Mouse (Mus musculus): ENCODE data around the gene Gm10447. TPM values are rescaled to one million over a fixed set of nuclear protein-coding genes. Genes with fewer than 3 reads are reported as not detected.
A peak's percentile ranks its signal among the peaks of the same experiment; 100 is the strongest.
"Not testable (repeated sequence)": the region's sequence is repeated elsewhere in the genome, so short reads cannot be mapped to it uniquely, and the experiment has no call there.

The Gm10447 gene
- polyA plus RNA-seq, 1 experiment from 2014 or later = 0.10 TPM

DNA sequence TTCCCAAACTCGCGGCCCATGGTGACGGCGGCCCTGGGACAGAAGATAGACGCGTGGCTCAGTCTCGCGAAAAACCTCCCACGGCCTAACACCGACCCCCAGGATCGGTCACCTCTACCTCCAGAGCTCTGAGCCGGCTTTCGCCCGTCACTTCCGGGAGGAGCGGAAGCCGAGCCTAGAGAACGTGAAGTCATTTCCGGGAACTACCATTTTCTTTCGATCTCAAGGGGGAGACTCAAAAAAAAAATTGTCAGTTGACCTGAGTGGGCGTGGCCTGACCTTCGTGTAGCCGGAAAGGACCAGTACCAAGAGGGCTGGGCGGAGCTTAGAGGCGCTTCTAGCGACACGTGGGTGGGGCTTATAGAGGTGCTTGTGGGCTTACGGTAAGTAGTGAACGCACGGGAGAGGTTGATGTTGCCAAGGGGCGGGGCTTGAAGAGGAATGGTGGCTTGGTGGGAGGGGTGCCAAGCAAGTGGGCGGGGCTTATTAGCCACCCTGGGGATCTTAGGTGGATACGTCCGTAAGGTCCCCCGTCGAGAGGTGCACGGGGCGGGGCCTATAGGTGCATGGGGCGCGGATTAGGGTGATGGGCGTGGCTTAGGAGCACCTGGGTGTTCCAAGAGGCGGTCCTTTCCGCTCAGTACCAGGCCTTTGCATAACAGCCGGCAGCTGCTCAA is 26.1 kb downstream of the Gm10447 start, which contains the start of the genes Uqcrq and Gdf9:
Gene Uqcrq, minus strand, starts transcription at position 162 of the 677 bp plus-strand sequence.
Gene Gdf9, plus strand, starts transcription at position 354 of the 677 bp plus-strand sequence.
- Histone ChIP-seq H3K9ac (peak within 1 kb of the TSS; percentile 70), H3K4me2 (peak within 1 kb of the TSS; percentile 84), H3K36me3 (peaks cover 9% of the 10 kb centered on the region), H3K4me3 (peak within 1 kb of the TSS; percentile 89), H3K9me3 (no peaks in the 10 kb centered on the region), H3K4me1 (peaks cover 20% of the 10 kb centered on the region), H3K27me3 (no peaks in the 10 kb centered on the region), H3K27ac (peak within 1 kb of the TSS; percentile 75)
- peak; percentile 95 for ATAC-seq (ENCODE audit: insufficient number of reproducible peaks, low FRiP score, low TSS enrichment, low read depth)
- under 1% methylated on average over 44 of the region's 44 CpGs for WGBS

DNA sequence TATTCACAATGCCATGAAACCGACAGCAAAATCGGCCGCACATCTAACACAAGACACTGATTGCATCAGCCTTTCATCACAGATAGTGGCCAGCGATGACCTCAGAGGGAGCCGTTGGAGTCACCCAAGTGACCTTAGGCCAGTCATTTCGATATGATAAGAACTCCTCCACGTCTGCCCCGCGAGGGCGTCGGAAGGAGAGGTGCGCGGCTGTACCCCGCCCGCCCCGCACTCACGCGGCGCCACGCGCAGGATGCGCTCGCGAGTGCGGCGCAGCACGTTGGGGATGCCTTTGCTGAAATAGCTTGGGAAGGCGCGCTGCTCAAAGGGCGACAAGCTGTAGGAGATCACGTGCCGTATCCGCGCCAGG is 26.6 kb downstream of the Gm10447 start:
- Histone ChIP-seq H3K4me1 (peaks cover 20% of the 10 kb centered on the region), H3K9ac (peak overlapping the region; percentile 70), H3K4me3 (peak overlapping the region; percentile 89), H3K4me2 (peak overlapping the region; percentile 84), H3K27me3 (no peaks in the 10 kb centered on the region), H3K9me3 (no peaks in the 10 kb centered on the region), H3K36me3 (peaks cover 9% of the 10 kb centered on the region), H3K27ac (peak overlapping the region; percentile 75)
- WGBS = under 1% methylated on average over 34 of the region's 34 CpGs
- peak; percentile 32; the same call in 1 of the 2 replicates for ATAC-seq (ENCODE audit: insufficient number of reproducible peaks, low FRiP score, low TSS enrichment, low read depth)

DNA sequence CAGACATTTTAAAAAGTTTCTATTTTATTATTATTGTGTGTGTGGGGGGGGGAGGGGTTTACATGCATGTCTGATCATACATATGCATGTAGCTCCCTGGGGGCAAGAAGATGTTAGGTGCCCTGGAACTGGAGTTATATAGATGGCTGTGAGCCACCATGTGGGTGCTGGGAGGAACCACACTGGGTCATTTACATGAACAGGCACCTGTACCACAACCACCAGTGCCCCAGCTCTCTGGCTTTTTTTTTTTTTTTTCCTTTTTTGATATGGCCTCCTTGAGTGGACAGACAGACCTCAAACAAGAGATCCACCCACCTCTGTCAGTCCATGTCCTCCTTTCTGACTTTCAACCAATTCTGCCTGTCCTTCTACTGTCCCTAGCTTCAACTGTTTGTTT is 27.7 kb downstream of the Gm10447 start:
- Histone ChIP-seq H3K4me1 (peaks cover 20% of the 10 kb centered on the region), H3K27ac (no peak overlapping the region), H3K9ac (no peak overlapping the region), H3K27me3 (no peaks in the 10 kb centered on the region), H3K36me3 (peaks cover 9% of the 10 kb centered on the region), H3K9me3 (no peaks in the 10 kb centered on the region), H3K4me2 (0 out of 2 replicates have a peak overlapping the region, but pooled peaks have one; percentile 84), H3K4me3 (peak overlapping the region; percentile 89; the same call in 1 of the 2 replicates)
- no peak for ATAC-seq (ENCODE audit: insufficient number of reproducible peaks, low FRiP score, low TSS enrichment, low read depth)

DNA sequence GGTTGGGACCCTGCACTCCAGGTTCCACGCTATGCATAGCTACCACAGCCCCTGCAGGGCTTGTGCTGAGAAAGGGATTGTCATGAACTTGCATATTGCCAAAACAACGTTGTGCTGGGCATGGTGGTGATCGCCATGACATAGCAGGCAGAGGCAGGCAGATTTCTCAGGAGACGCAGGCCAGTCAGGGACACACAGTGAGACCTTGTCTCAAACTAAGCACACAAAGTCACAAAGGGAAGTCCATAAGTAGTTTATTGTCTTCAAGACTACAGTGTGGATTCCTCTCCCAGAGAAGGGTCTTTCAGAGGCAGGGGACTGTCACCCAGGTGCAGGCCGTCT is 28.2 kb downstream of the Gm10447 start:
- Histone ChIP-seq H3K4me2 (no peak overlapping the region), H3K9me3 (no peaks in the 10 kb centered on the region), H3K36me3 (peaks cover 9% of the 10 kb centered on the region), H3K27ac (no peak overlapping the region), H3K27me3 (no peaks in the 10 kb centered on the region), H3K4me1 (peaks cover 20% of the 10 kb centered on the region), H3K4me3 (no peak overlapping the region), H3K9ac (no peak overlapping the region)
- ATAC-seq (ENCODE audit: insufficient number of reproducible peaks, low FRiP score, low TSS enrichment, low read depth) = no peak
- WGBS = 93% methylated on average over 5 of the region's 5 CpGs

DNA sequence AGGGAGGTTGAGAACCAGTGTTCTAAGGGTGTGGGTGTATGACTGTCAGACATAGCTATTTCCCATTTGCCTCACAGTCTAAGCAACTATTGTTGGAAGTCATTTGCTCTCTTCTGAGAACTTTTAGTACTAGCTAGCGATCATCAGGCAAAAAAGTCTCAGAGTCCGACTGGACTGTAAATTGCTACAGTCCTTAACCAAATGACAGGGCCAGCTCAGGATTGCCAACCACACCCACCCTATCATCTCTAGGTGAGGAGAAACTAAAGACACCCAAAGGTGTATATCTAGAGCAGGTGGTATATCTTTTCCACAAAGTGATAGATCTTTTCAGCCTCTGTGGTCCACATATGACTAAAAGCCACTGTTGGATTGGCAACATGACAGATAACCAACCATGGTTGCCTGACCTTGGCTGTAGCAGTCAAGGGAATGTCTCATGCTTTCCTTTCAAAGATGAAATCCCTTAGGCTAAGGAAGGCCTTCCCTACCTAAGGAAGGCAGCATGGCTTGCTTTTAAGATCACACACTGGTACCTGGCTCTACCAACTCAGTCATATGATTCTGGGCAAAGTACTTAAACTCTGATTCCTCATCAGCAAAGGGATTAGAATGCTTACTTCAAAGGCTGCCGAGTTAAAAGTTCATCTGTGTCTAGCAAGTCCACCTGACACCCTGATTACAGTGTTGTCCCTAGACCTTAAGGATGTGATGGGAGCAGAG is 28.8 kb downstream of the Gm10447 start:
- no peak overlapping the region for H3K4me2 ChIP-seq

DNA sequence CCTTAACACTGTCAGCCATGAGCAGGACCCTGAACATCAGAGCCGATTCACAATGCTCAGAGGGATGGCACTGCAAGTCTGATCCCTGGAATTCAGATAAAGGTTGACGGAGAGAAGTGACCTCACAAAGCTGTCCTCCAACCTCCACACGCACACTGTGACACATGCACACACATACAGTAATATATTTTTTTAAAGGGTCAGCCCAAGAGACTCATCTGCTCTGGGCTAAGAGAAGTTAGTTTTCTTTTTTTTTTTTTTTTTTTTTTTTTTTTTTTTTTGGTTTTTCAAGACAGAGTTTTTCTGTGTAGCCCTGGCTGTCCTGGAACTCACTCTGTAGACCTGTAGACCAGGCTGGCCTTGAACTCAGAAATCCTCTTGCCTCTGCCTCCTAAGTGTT is 30.0 kb downstream of the Gm10447 start:
- not testable (repeated sequence) for H3K9ac ChIP-seq; H3K36me3 ChIP-seq; H3K4me2 ChIP-seq; H3K9me3 ChIP-seq; H3K4me3 ChIP-seq; H3K27me3 ChIP-seq; H3K27ac ChIP-seq; ATAC-seq (ENCODE audit: insufficient number of reproducible peaks, low FRiP score, low TSS enrichment, low read depth)
- H3K4me1 ChIP-seq = peaks cover 20% of the 10 kb centered on the region
- WGBS = 82% methylated on average over 3 of the region's 3 CpGs

More for the DNA sequence above, 28.8 kb downstream of the Gm10447 start:
- WGBS = 87% methylated on average over 3 of the region's 3 CpGs
- no peaks in the 10 kb centered on the region for H3K9me3 ChIP-seq
- ATAC-seq (ENCODE audit: insufficient number of reproducible peaks, low FRiP score, low TSS enrichment, low read depth) = no peak
- H3K36me3 ChIP-seq = peaks cover 9% of the 10 kb centered on the region
- no peaks in the 10 kb centered on the region for H3K27me3 ChIP-seq
- H3K4me1 ChIP-seq = peaks cover 20% of the 10 kb centered on the region
- H3K4me3 ChIP-seq = no peak overlapping the region
- no peak overlapping the region for H3K27ac ChIP-seq
- no peak overlapping the region for H3K9ac ChIP-seq

DNA sequence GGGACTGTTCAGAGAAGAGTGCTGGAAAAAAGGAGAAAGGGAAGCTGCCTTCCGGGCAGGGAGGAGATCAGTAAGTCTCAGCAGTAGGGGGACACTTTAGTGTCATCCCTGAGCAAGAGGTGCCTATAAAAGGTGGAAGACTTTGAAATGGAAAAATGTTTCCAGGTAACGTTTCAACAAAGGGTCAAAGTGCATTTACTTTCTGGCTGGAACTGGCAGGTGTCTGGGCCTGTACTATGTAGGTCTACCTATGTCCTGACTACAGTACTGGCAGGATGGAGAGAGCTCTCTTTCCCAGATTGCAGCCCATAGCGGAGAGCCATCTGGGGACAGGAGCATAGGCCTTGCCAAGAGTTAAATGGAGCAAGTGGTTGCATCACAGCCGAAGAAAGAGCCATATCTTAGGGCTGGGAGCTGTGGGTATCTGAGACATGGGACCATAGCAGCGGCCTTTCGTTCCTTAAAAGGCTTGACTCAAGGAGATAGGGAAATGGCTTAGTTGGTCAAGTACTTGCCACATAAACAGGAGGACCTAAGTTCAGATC is 31.1 kb downstream of the Gm10447 start:
- H3K36me3 ChIP-seq = peaks cover 18% of the 10 kb centered on the region
- H3K4me2 ChIP-seq = no peak overlapping the region
- no peaks in the 10 kb centered on the region for H3K9me3 ChIP-seq
- no peaks in the 10 kb centered on the region for H3K27me3 ChIP-seq
- no peak for ATAC-seq (ENCODE audit: insufficient number of reproducible peaks, low FRiP score, low TSS enrichment, low read depth)
- H3K4me1 ChIP-seq = peaks cover 11% of the 10 kb centered on the region
- 82% methylated on average over 6 of the region's 6 CpGs for WGBS
- H3K4me3 ChIP-seq = no peak overlapping the region
- H3K27ac ChIP-seq = no peak overlapping the region
- H3K9ac ChIP-seq = no peak overlapping the region

DNA sequence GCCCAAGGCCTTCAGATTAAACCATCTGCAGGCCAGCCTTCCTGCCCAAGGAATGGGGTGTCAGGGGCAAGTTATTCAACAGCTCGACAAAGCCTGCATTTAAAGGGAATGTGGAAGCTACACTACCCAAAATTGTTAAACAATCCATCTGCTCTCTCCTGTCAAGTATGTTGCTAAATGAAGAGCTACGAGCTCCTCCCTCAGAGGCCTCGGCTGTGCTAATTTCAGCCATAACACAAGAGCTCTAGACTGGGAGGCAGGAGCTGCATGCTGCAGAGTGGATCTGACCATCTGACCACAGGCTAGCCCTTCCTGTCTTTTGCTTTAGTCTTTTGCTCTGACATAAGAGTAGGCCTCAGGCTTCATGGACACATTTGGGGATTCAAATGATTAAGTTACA is 31.7 kb downstream of the Gm10447 start:
- Histone ChIP-seq H3K9me3 (no peaks in the 10 kb centered on the region), H3K36me3 (peaks cover 19% of the 10 kb centered on the region), H3K4me2 (no peak overlapping the region), H3K4me1 (peaks cover 10% of the 10 kb centered on the region), H3K27ac (no peak overlapping the region), H3K9ac (no peak overlapping the region), H3K4me3 (no peak overlapping the region), H3K27me3 (no peaks in the 10 kb centered on the region)
- WGBS = 62% methylated on average over 3 of the region's 3 CpGs
- ATAC-seq (ENCODE audit: insufficient number of reproducible peaks, low FRiP score, low TSS enrichment, low read depth) = no peak

DNA sequence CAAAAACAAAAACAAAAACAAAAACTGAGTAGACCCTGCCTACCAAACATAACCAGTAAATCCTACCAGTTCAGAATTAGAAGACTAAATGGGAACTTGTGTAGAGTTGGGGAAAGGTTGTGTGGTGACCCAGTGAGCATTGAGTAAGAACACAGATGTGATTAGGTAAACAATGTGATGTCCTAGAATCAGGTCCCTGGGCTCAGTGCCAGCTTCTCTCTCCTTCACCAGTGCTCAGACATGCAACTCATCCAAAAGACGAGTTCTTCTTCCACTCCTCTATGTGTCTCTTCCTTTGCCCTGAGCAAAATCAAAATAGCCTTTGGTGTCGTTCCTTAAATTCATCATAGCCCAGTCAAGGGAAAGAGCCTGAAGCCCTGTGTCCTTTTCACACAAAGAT is 32.1 kb downstream of the Gm10447 start:
- no peak overlapping the region for H3K4me2 ChIP-seq
- peaks cover 7% of the 10 kb centered on the region for H3K4me1 ChIP-seq
- no peak overlapping the region for H3K4me3 ChIP-seq
- 73% methylated on average over 2 of the region's 2 CpGs for WGBS
- peaks cover 24% of the 10 kb centered on the region for H3K36me3 ChIP-seq
- ATAC-seq (ENCODE audit: insufficient number of reproducible peaks, low FRiP score, low TSS enrichment, low read depth) = no peak
- H3K9me3 ChIP-seq = no peaks in the 10 kb centered on the region
- no peak overlapping the region for H3K9ac ChIP-seq
- no peaks in the 10 kb centered on the region for H3K27me3 ChIP-seq
- H3K27ac ChIP-seq = no peak overlapping the region

DNA sequence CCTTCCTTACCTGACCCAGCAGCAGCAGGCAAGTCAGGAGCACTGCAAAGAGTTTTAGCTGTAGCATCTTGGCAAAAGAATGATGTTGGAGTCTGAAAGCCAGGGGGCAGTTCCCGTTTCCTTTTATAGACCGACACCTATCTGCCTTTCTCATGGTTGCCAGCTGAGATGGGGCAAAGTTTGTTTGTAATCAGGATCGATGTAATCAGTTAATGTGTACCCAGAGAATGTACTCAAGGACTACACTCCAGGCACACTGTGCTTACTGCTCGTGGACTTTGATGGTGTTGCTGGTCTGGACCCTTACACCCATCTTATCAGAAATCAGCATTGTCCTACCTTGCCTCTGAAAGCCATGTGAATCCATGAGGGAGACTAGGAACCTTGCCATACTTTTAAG is 33.9 kb downstream of the Gm10447 start, which contains the start of gene Leap2:
Gene Leap2, minus strand, starts transcription at position 135 of the 400 bp plus-strand sequence.
- Histone ChIP-seq H3K36me3 (peaks cover 30% of the 10 kb centered on the region), H3K4me1 (no peaks in the 10 kb centered on the region), H3K27me3 (no peaks in the 10 kb centered on the region), H3K27ac (no peak within 1 kb of the TSS), H3K9me3 (no peaks in the 10 kb centered on the region), H3K4me2 (no peak within 1 kb of the TSS), H3K9ac (no peak within 1 kb of the TSS), H3K4me3 (no peak within 1 kb of the TSS)
- 89% methylated on average over 4 of the region's 4 CpGs for WGBS
- no peak for ATAC-seq (ENCODE audit: insufficient number of reproducible peaks, low FRiP score, low TSS enrichment, low read depth)

DNA sequence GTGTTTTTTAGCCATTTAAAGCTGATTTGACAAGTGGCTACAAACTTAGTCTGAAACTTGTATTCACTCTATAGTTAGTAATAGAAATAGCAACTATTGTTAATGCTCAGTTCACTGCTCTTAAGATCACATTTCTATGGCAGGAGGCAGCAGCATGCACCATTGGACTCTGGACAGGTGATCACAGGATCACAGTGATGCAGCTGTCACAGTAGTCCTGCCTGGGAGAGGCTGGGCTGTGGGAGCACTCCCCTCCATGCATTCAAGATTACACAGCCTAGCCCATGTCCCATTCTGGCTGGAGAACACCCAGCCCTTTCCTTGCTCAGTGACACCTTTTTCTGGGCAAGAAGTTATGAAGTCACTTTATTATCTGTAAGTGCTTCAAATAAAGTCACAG is 38.9 kb downstream of the Gm10447 start:
- Histone ChIP-seq H3K27ac (no peak overlapping the region), H3K9me3 (no peaks in the 10 kb centered on the region), H3K9ac (no peak overlapping the region), H3K27me3 (no peaks in the 10 kb centered on the region), H3K4me1 (no peaks in the 10 kb centered on the region), H3K36me3 (peaks cover 75% of the 10 kb centered on the region), H3K4me3 (no peak overlapping the region), H3K4me2 (no peak overlapping the region)
- no peak for ATAC-seq (ENCODE audit: insufficient number of reproducible peaks, low FRiP score, low TSS enrichment, low read depth)

DNA sequence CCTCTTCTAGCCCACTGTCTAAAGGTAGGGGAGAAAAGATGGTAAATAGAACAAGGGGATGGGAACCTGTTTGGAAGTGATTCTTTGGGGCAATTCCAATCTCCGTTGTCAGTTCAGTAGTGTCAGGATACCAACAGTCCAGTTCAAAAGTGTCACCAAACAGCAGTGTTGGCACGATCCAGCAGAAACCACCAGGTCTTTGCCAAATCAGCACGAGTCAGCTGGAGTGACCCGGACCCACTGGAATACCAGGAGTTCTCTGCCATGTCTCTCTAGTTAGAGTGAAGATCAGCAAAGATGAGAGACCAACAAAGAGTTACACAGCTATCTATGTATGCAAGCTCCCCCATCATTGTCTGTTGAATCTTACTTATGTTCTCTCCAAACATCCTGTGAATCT is 43.0 kb downstream of the Gm10447 start:
- H3K27ac ChIP-seq = no peak overlapping the region
- H3K9ac ChIP-seq = no peak overlapping the region
- H3K4me1 ChIP-seq = no peaks in the 10 kb centered on the region
- H3K27me3 ChIP-seq = no peaks in the 10 kb centered on the region
- peaks cover 86% of the 10 kb centered on the region for H3K36me3 ChIP-seq
- H3K4me2 ChIP-seq = no peak overlapping the region
- 91% methylated on average over 4 of the region's 4 CpGs for WGBS
- ATAC-seq (ENCODE audit: insufficient number of reproducible peaks, low FRiP score, low TSS enrichment, low read depth) = no peak
- no peak overlapping the region for H3K4me3 ChIP-seq
- no peaks in the 10 kb centered on the region for H3K9me3 ChIP-seq

All from limb, embryonic 15.5 days (tissue).